Mouse (Mus musculus) right cerebral cortex, postnatal 14 days (tissue): ENCODE data around the gene Eif2b3.

ENCODE experiments used
- DNase-seq: peaks from one replicate; pipeline ENCODE4 v3.0.0; 2022

Gene Eif2b3

GRCm38 (mm10) chr4:117125348-117125909 is 106.2 kb downstream of the Eif2b3 start, which contains the start of gene Btbd19:
TSS of gene Btbd19 (minus strand) at chr4:117125725.
- DNase-seq: peak; percentile 77

GRCm38 (mm10) chr4:117125910-117126674 is 106.9 kb downstream of the Eif2b3 start:
- no peak for DNase-seq

- DNase-seq: no peak
These were observed 107.6 kb downstream of the Eif2b3 start, which contains the start of gene Tctex1d4 for GRCm38 (mm10) chr4:117126675-117127290. TSS of gene Tctex1d4 (plus strand) at chr4:117126794.

- DNase-seq: no peak
These were observed 108.9 kb downstream of the Eif2b3 start for GRCm38 (mm10) chr4:117127991-117128686.

GRCm38 (mm10) chr4:117130790-117131189 is 111.6 kb downstream of the Eif2b3 start:
- no peak for DNase-seq

GRCm38 (mm10) chr4:117131198-117131597 is 112.0 kb downstream of the Eif2b3 start:
- no peak for DNase-seq

- DNase-seq: no peak
These were observed 112.9 kb downstream of the Eif2b3 start for GRCm38 (mm10) chr4:117131890-117132793.

GRCm38 (mm10) chr4:117132794-117133143 is 113.6 kb downstream of the Eif2b3 start:
- DNase-seq: no peak

- no peak for DNase-seq
These were observed 114.2 kb downstream of the Eif2b3 start for GRCm38 (mm10) chr4:117133366-117133796.

- DNase-seq: peak; percentile 97
These were observed 114.8 kb downstream of the Eif2b3 start, which contains the start of gene Plk3 for GRCm38 (mm10) chr4:117133817-117134600. TSS of gene Plk3 (minus strand) at chr4:117133963.

GRCm38 (mm10) chr4:117134601-117134995 is 115.4 kb downstream of the Eif2b3 start:
- DNase-seq: no peak

- no peak for DNase-seq
These were observed 116.8 kb downstream of the Eif2b3 start for GRCm38 (mm10) chr4:117136034-117136433.
